Comparison of ENCODE assay signal across 7 mouse cellular contexts in genomic region chr2:157278717-157279415, GRCm38 (mm10). TPM values are rescaled to one million over a fixed set of nuclear protein-coding genes. Genes with fewer than 3 reads are reported as not detected.
A peak's percentile ranks its signal among the peaks of the same experiment; 100 is the strongest.
DNase-seq lines count a peak whose midpoint lies in the region; ATAC-seq lines count a peak whose summit lies in the region.

Gene Rpn2 (plus strand): TSS chr2:157279017.

- H3K27me3 ChIP-seq in embryonic facial prominence, embryonic 11.5 days (ENCODE audit: control insufficient read depth, insufficient read depth, low read length) = no peaks in the 10 kb centered on the region
- no peaks in the 10 kb centered on the region for H3K27me3 ChIP-seq in limb, embryonic 10.5 days (ENCODE audit: low read depth, poor library complexity, severe bottlenecking)
- no peaks in the 10 kb centered on the region for H3K27me3 ChIP-seq in midbrain, embryonic 13.5 days

- H3K9ac ChIP-seq in embryonic facial prominence, embryonic 11.5 days (replicated peaks; ENCODE audit: low read length) = peak within 1 kb of the TSS; percentile 96
- peak within 1 kb of the TSS; percentile 94 for H3K9ac ChIP-seq in midbrain, embryonic 13.5 days (replicated peaks)

- peak within 1 kb of the TSS; percentile 85 for H3K27ac ChIP-seq in embryonic facial prominence, embryonic 11.5 days (replicated peaks; ENCODE audit: low read depth, low read length)
- peak within 1 kb of the TSS; percentile 99 for H3K27ac ChIP-seq in limb, embryonic 10.5 days
- peak within 1 kb of the TSS; percentile 93 for H3K27ac ChIP-seq in midbrain, embryonic 13.5 days

- peaks cover 5% of the 10 kb centered on the region for H3K4me1 ChIP-seq in embryonic facial prominence, embryonic 11.5 days (ENCODE audit: control insufficient read depth, insufficient read depth, low read length)
- H3K4me1 ChIP-seq in limb, embryonic 10.5 days = peaks cover 18% of the 10 kb centered on the region
- peaks cover 21% of the 10 kb centered on the region for H3K4me1 ChIP-seq in midbrain, embryonic 13.5 days (replicated peaks)

- no peaks in the 10 kb centered on the region for H3K9me3 ChIP-seq in embryonic facial prominence, embryonic 11.5 days (replicated peaks; ENCODE audit: control insufficient read depth, low read length)
- H3K9me3 ChIP-seq in limb, embryonic 10.5 days (replicated peaks) = no peaks in the 10 kb centered on the region
- H3K9me3 ChIP-seq in midbrain, embryonic 13.5 days = no peaks in the 10 kb centered on the region

- under 1% methylated on average over 54 of the region's 64 CpGs for whole genome bisulfite sequencing in embryonic facial prominence, embryonic 11.5 days
- under 1% methylated on average over 64 of the region's 64 CpGs for WGBS in limb, embryonic 10.5 days
- under 1% methylated on average over 63 of the region's 64 CpGs for WGBS in midbrain, embryonic 13.5 days

- peak within 1 kb of the TSS; percentile 50 for H3K4me2 ChIP-seq in embryonic facial prominence, embryonic 11.5 days (ENCODE audit: low read depth, low read length)
- peak within 1 kb of the TSS; percentile 67 for H3K4me2 ChIP-seq in midbrain, embryonic 13.5 days (replicated peaks)

- H3K4me3 ChIP-seq in embryonic facial prominence, embryonic 11.5 days (ENCODE audit: low read depth, low read length) = peak within 1 kb of the TSS; percentile 99
- peak within 1 kb of the TSS; percentile 93 for H3K4me3 ChIP-seq in limb, embryonic 10.5 days
- peak within 1 kb of the TSS; percentile 89 for H3K4me3 ChIP-seq in midbrain, embryonic 13.5 days (replicated peaks)

- DNase-seq in adrenal gland, postnatal 14 days = peak; percentile 99
- DNase-seq in embryonic facial prominence, embryonic 11.5 days (ENCODE audit: low spot score) = peak; percentile 96
- DNase-seq in kidney, adult 11 months = peak; percentile 94
- peak; percentile 97 for DNase-seq in limb, embryonic 10.5 days (ENCODE audit: low spot score)
- peak; percentile 95 for DNase-seq in spleen, adult 12 weeks (ENCODE audit: low spot score)

- H3K36me3 ChIP-seq in embryonic facial prominence, embryonic 11.5 days (replicated peaks; ENCODE audit: control insufficient read depth, insufficient read depth, low read depth, low read length) = peaks cover 4% of the 10 kb centered on the region; the same call in 1 of the 2 replicates
- H3K36me3 ChIP-seq in limb, embryonic 10.5 days = peaks cover 25% of the 10 kb centered on the region
- H3K36me3 ChIP-seq in midbrain, embryonic 13.5 days = peaks cover 20% of the 10 kb centered on the region

- peak; percentile 99 for ATAC-seq in embryonic facial prominence, embryonic 11.5 days (replicated peaks; ENCODE audit: insufficient number of reproducible peaks, low FRiP score, low TSS enrichment, low read depth)
- peak; percentile 97 for ATAC-seq in granulocyte monocyte progenitor cell, adult 5-6 weeks (replicated peaks; ENCODE audit: poor library complexity, severe bottlenecking)
- ATAC-seq in midbrain, embryonic 13.5 days = peak; percentile 100

RNA-seq across cellular contexts. Expression of gene Rpn2, which starts in this region (rescaled TPM):
- total RNA-seq in adrenal gland, postnatal 14 days (2021) = 210 and 211 TPM in 2 replicates
- polyA plus RNA-seq in embryonic facial prominence, embryonic 11.5 days (2014; fragmentation: Nextera tagmentation; extraction: Ambion mirVana) = 257 and 261 TPM in 2 replicates
- 313 and 340 TPM in 2 replicates for total RNA-seq in granulocyte monocyte progenitor cell, adult 5-6 weeks (2014; fragmentation: Nextera tagmentation)
- total RNA-seq in granulocyte monocyte progenitor cell, adult 5-6 weeks (2017) = 342 and 366 TPM in 2 replicates
- polyA plus RNA-seq in limb, embryonic 10.5 days (2016; fragmentation: Nextera tagmentation; extraction: Ambion mirVana) = 284 and 290 TPM in 2 replicates
- polyA plus RNA-seq in midbrain, embryonic 13.5 days (2015; fragmentation: Nextera tagmentation; extraction: Ambion mirVana) = 202 and 211 TPM in 2 replicates

Comparison
In these comparisons a context has a peak if more than half of its experiments do, and no peak if none do; other contexts are left out.
1. Peak in every context shown above with its lines: DNase-seq, ATAC-seq, H3K4me3 ChIP-seq and H3K27ac ChIP-seq.